Mouse (Mus musculus) heart, postnatal 0 days (tissue): ENCODE data around the gene Entpd3. TPM values are rescaled to one million over a fixed set of nuclear protein-coding genes. Genes with fewer than 3 reads are reported as not detected.

ENCODE experiments used
- ATAC-seq: fragments of 200-750 bp; cut with Nextera tagmentation; 2 replicates; pipeline ENCODE4 v1.8.0; 2017; ENCODE audit warnings: low read depth, moderate number of reproducible peaks, moderate library complexity; ENCODE audit not compliant: insufficient read depth
- DNase-seq: peaks from one replicate; pipeline ENCODE4 v3.0.0-alpha.2; 2016; ENCODE audit warnings: low spot score
- H3K27ac ChIP-seq: fragments of 300-500 bp; sonication (generic); 2 replicates; pipeline ENCODE4 v1.5.1; 2014; ENCODE audit warnings: low read depth, mild to moderate bottlenecking
- H3K27me3 ChIP-seq: fragments of 300-500 bp; sonication (generic); 2 replicates; pipeline ENCODE4 v1.6.1; 2014; ENCODE audit warnings: low read length, mixed read lengths; ENCODE audit not compliant: control insufficient read depth, insufficient read depth
- H3K36me3 ChIP-seq: fragments of 300-500 bp; sonication (generic); replicated peaks from 2 replicates; pipeline ENCODE4 v1.6.1; 2014; ENCODE audit warnings: low read length, mixed read lengths; ENCODE audit not compliant: control insufficient read depth, insufficient read depth
- H3K4me1 ChIP-seq: fragments of 300-500 bp; sonication (generic); 2 replicates; pipeline ENCODE4 v1.6.1; 2014; ENCODE audit warnings: antibody characterized with exemption; ENCODE audit not compliant: control insufficient read depth, insufficient read depth
- H3K4me2 ChIP-seq: fragments of 300-500 bp; sonication (generic); 2 replicates; pipeline ENCODE4 v1.6.1; 2014; ENCODE audit warnings: low read depth, mild to moderate bottlenecking, low read length, moderate library complexity
- H3K4me3 ChIP-seq: fragments of 300-500 bp; sonication (generic); 2 replicates; pipeline ENCODE4 v1.5.1; 2014; ENCODE audit warnings: low read depth, low read length
- H3K9ac ChIP-seq: fragments of 300-500 bp; sonication (generic); replicated peaks from 2 replicates; pipeline ENCODE4 v1.6.1; 2014; ENCODE audit warnings: low read depth, low read length, mixed read lengths
- H3K9me3 ChIP-seq: fragments of 300-500 bp; sonication (generic); replicated peaks from 2 replicates; pipeline ENCODE4 v1.6.1; 2016; ENCODE audit warnings: low read length; ENCODE audit not compliant: control insufficient read depth
- CTCF ChIP-seq: IDR thresholded peaks from 2 replicates; pipeline ENCODE4 v1.5.1; 2016; ENCODE audit warnings: antibody characterized with exemption, control low read depth, low read depth
- EP300 ChIP-seq: IDR thresholded peaks from 2 replicates; pipeline ENCODE4 v1.6.1; 2016; ENCODE audit warnings: antibody characterized with exemption, low read depth
- WGBS: fragments of 180-500 bp; shearing (Covaris S2); extraction: QIAGEN DNeasy Blood & Tissue Kit; methylation state at CpG from one replicate; pipeline ENCODE4 v1.1.7; 2014; 5-methylcytosine and 5-hydroxymethylcytosine counted together
- polyA plus RNA-seq: library from polyadenylated mRNA; unstranded; fragments of >200 nt; fragmentation: Nextera tagmentation; extraction: Ambion mirVana; gene quantifications from 2 replicates; pipeline ENCODE4 v1.2.1, GENCODE M21; 2015
- total RNA-seq: library from RNA; depleted of rRNA; stranded (reverse); fragments of >200 nt; gene quantifications from 2 replicates; pipeline ENCODE4 v1.2.3, GENCODE M21; 2014; ENCODE audit warnings: low replicate concordance; rRNA removed

Gene Entpd3
- total RNA-seq, result 0.23 and 2.8 TPM in 2 replicates
- 0.05 TPM in 1 of 2 replicates, not detected in the other for polyA plus RNA-seq

DNA sequence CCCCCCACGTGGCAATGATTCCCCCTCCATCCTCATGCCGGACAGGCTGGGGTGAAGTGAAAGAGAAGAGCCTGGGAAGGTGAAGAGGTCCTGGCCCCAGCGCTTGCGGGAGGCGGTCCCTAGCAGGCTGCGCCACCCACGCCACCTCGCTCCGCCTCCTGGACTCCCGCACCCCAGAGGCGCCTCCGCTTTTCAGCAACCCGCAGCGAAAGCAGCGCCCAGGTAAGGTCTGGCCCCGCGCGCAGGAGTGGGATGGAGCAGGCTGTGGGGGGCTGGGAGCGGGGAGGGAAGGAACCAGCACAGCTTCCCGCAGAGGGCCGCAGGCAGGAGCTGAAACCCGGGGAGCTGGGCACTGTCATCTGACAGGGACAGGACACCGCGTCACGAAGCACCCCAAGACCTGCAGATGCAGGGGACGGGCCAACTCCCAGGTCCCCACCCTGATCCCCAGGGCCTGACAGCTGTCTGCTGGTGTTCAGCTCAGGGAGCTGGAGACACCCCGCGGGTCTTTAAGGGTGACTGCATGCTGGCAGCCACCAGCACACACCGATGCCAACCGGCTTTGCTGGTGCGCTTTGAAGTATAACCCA lies at the start of gene Entpd3:
Entpd3 (plus strand) TSS at position 157 of the 590 bp plus-strand sequence.
- peak within 1 kb of the TSS; percentile 73 for H3K4me2 ChIP-seq
- no peak within 1 kb of the TSS for H3K27ac ChIP-seq
- peaks cover 21% of the 10 kb centered on the region for H3K27me3 ChIP-seq
- H3K9me3 ChIP-seq, result no peaks in the 10 kb centered on the region
- WGBS, result 1% methylated on average over 30 of the region's 31 CpGs
- ATAC-seq, result no peak
- no peak within 1 kb of the TSS for H3K9ac ChIP-seq
- peak within 1 kb of the TSS; percentile 43 for H3K4me3 ChIP-seq
- peaks cover 3% of the 10 kb centered on the region; the same call in 1 of the 2 replicates for H3K4me1 ChIP-seq
- H3K36me3 ChIP-seq, result no peaks in the 10 kb centered on the region
- TF ChIP-seq CTCF, result no peak
- DNase-seq, result no peak

DNA sequence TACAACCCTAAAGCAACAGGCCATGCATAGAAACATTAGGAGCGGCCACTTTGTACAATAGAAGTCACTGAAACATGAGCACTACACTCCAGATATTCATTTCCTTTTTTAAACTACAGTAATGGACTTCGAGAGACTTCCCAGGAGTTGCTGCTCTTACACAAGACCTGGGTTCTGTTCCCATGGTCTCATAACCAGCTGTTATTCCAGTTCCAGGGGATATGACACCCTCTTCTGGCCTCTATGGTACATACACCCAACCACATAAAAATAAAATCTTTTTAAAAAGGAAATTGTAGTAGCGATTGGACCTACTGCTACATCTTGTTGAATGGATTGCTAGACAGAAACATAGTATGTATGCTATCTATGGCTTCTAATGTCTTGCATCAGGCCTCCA lies 48.1 kb upstream of the Entpd3 start:
- peak overlapping the region; percentile 84 for H3K4me3 ChIP-seq
- no peak overlapping the region for H3K27ac ChIP-seq

DNA sequence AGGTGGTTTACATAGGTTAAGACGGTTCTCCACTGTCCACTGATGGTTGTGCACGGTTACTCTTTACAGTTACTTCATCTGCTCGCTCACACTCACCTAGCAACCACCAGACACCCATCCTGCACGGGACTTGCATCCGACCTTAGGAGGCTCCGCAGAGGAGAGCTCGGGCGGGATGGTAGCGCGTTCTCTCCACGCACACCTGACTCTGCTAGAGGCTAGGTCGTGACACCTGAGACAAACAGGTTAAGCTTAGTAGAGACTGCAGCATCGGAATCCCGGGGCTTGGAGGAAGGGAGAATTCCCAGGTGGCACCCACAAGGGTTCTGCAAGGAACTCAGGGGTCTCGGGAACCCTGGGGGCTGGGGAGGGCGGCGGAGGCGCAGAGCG lies 47.6 kb upstream of the Entpd3 start, which contains the start of gene Eif1b:
Eif1b (plus strand) TSS at position 223 of the 390 bp plus-strand sequence.
- no peaks in the 10 kb centered on the region for H3K9me3 ChIP-seq
- peak within 1 kb of the TSS; percentile 89 for H3K27ac ChIP-seq
- H3K36me3 ChIP-seq, result peaks cover 27% of the 10 kb centered on the region
- no peaks in the 10 kb centered on the region for H3K27me3 ChIP-seq
- H3K4me3 ChIP-seq, result peak within 1 kb of the TSS; percentile 84
- DNase-seq (no peak), ATAC-seq (peak; percentile 34)
- TF ChIP-seq EP300 (no peak), CTCF (no peak)
- 4% methylated on average over 19 of the region's 19 CpGs for WGBS
- H3K4me1 ChIP-seq, result 0 out of 2 replicates have a peak, but pooled peaks cover 4% of the 10 kb centered on the region
- peak within 1 kb of the TSS; percentile 95 for H3K9ac ChIP-seq
- peak within 1 kb of the TSS; percentile 94 for H3K4me2 ChIP-seq

More for the DNA sequence above, 48.1 kb upstream of the Entpd3 start:
- H3K36me3 ChIP-seq, result peaks cover 26% of the 10 kb centered on the region
- no peak overlapping the region for H3K9ac ChIP-seq
- no peaks in the 10 kb centered on the region for H3K27me3 ChIP-seq
- 83% methylated on average over 3 of the region's 3 CpGs for WGBS
- DNase-seq, result no peak
- H3K4me2 ChIP-seq, result peak overlapping the region; percentile 94
- ATAC-seq, result no peak
- H3K9me3 ChIP-seq, result no peaks in the 10 kb centered on the region
- 0 out of 2 replicates have a peak, but pooled peaks cover 4% of the 10 kb centered on the region for H3K4me1 ChIP-seq
- TF ChIP-seq EP300, result no peak
- peak; percentile 12; the same call in 1 of the 2 replicates for TF ChIP-seq CTCF

DNA sequence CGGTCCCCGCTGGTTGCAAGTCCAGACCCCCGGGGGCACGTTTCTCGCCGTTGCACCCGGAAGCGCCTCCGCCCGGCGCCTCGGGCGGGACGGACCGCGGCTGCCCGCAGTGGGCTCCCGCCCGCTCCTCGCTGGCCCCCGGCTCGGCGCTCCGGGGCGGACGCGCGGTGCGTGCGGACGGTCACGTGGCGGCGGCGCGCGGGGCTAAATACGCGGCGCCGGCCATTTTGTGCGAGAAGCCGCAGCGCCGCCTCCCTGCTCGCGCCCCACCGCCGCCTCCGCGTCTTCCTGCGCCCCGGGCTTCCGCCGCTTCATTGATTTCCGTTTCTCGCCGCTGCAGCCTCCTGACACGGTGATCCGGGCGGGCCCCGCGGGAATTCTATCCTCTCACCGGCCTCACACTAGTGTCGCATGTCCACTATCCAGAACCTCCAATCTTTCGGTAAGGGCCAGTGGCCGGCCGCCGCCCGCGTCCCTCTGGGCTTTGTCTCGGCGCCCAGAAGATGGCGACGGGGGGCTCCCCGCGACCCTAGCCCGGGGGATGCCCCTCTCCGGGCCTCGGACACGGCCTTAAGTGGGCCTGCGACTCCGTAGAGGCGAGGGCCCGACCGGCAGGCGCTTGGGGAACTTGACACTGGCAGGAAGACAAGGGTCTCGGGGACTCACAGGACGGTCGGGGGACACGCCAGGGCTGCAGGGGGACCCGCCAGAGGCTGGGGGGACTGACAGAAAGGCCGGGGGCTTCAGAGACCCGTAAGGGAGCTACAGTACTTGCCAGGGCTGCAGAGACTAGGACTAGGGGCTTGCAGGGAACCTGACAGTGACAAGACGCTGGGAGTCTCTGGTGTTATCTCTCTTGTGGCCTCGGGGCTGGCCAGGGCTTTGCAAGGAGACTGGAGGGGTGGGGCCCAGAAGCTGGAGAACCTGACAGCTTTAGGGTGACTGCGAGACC lies 46.9 kb upstream of the Entpd3 start:
- no peaks in the 10 kb centered on the region for H3K9me3 ChIP-seq
- ATAC-seq, result peak; percentile 85

GRCm38 (mm10) chr9:120493781-120494180 lies 45.8 kb upstream of the Entpd3 start:
- H3K27me3 ChIP-seq, result no peaks in the 10 kb centered on the region
- H3K9ac ChIP-seq, result peak overlapping the region; percentile 95; the same call in 1 of the 2 replicates
- H3K4me1 ChIP-seq, result 0 out of 2 replicates have a peak, but pooled peaks cover 4% of the 10 kb centered on the region
- 73% methylated on average over 12 of the region's 12 CpGs for WGBS
- no peak for ATAC-seq
- H3K36me3 ChIP-seq, result peaks cover 27% of the 10 kb centered on the region
- H3K4me3 ChIP-seq, result peak overlapping the region; percentile 84
- no peaks in the 10 kb centered on the region for H3K9me3 ChIP-seq
- TF ChIP-seq CTCF (no peak), EP300 (no peak)
- H3K27ac ChIP-seq, result no peak overlapping the region
- peak overlapping the region; percentile 94 for H3K4me2 ChIP-seq
- no peak for DNase-seq

More for the DNA sequence above, 46.9 kb upstream of the Entpd3 start:
- TF ChIP-seq EP300 (no peak), CTCF (no peak)
- H3K4me2 ChIP-seq, result peak overlapping the region; percentile 94
- H3K4me3 ChIP-seq, result peak overlapping the region; percentile 84
- 2% methylated on average over 72 of the region's 97 CpGs for WGBS
- DNase-seq, result peak; percentile 70
- 0 out of 2 replicates have a peak, but pooled peaks cover 4% of the 10 kb centered on the region for H3K4me1 ChIP-seq
- no peaks in the 10 kb centered on the region for H3K27me3 ChIP-seq
- H3K9ac ChIP-seq, result peak overlapping the region; percentile 95
- H3K27ac ChIP-seq, result peak overlapping the region; percentile 89
- peaks cover 27% of the 10 kb centered on the region for H3K36me3 ChIP-seq
